Mouse (Mus musculus) limb, embryonic 14.5 days (tissue): ENCODE data around the gene Fasl. TPM values are rescaled to one million over a fixed set of nuclear protein-coding genes. Genes with fewer than 3 reads are reported as not detected.
A peak's percentile ranks its signal among the peaks of the same experiment; 100 is the strongest.

Experiments used
- ATAC-seq: fragments of 200-750 bp; cut with Nextera tagmentation; 2 replicates; pipeline ENCODE4 v1.8.0; 2017; ENCODE audit warnings: low read depth, moderate number of reproducible peaks, moderate TSS enrichment; ENCODE audit not compliant: low FRiP score
- DNase-seq: peaks from one replicate; pipeline ENCODE4 v3.0.0-alpha.2; 2015; ENCODE audit warnings: low spot score
- H3K27ac ChIP-seq: fragments of 300-500 bp; sonication (generic); replicated peaks from 2 replicates; pipeline ENCODE4 v1.5.1; 2014; ENCODE audit warnings: low read depth, mild to moderate bottlenecking, low read length, moderate library complexity, mixed read lengths
- H3K27me3 ChIP-seq: fragments of 300-500 bp; sonication (generic); 2 replicates; pipeline ENCODE4 v1.6.1; 2014; ENCODE audit warnings: low read length, mixed read lengths; ENCODE audit not compliant: control insufficient read depth, insufficient read depth
- H3K36me3 ChIP-seq: fragments of 300-500 bp; sonication (generic); 2 replicates; pipeline ENCODE4 v1.6.1; 2014; ENCODE audit warnings: mild to moderate bottlenecking, low read length, moderate library complexity, mixed read lengths; ENCODE audit not compliant: control insufficient read depth, insufficient read depth
- H3K4me1 ChIP-seq: fragments of 300-500 bp; sonication (generic); 2 replicates; pipeline ENCODE4 v1.6.1; 2014; ENCODE audit warnings: antibody characterized with exemption, low read length, mixed read lengths; ENCODE audit not compliant: control insufficient read depth, insufficient read depth
- H3K4me2 ChIP-seq: fragments of 300-500 bp; sonication (generic); replicated peaks from 2 replicates; pipeline ENCODE4 v1.6.1; 2014; ENCODE audit warnings: low read depth, mild to moderate bottlenecking, low read length, moderate library complexity; ENCODE audit not compliant: severe bottlenecking
- H3K4me3 ChIP-seq: fragments of 300-500 bp; sonication (generic); replicated peaks from 2 replicates; pipeline ENCODE4 v1.5.1; 2014; ENCODE audit warnings: low read length
- H3K9ac ChIP-seq: fragments of 300-500 bp; sonication (generic); 2 replicates; pipeline ENCODE4 v1.6.1; 2014; ENCODE audit warnings: mild to moderate bottlenecking, low read depth, low read length, moderate library complexity; ENCODE audit not compliant: severe bottlenecking
- H3K9me3 ChIP-seq: fragments of 300-500 bp; sonication (generic); 2 replicates; pipeline ENCODE4 v1.6.1; 2016; ENCODE audit warnings: low read length; ENCODE audit not compliant: control insufficient read depth
- POLR2A ChIP-seq: fragments of 200-500 bp; IDR thresholded peaks from 2 replicates; pipeline ENCODE4 v1.8.0; 2012; ENCODE audit warnings: inconsistent platforms, mild to moderate bottlenecking, moderate library complexity, borderline replicate concordance; ENCODE audit not compliant: insufficient read depth, insufficient read length; ENCODE audit errors: extremely low read depth
- WGBS: fragments of 180-500 bp; shearing (Covaris S2); extraction: QIAGEN DNeasy Blood & Tissue Kit; methylation state at CpG from one replicate; pipeline ENCODE4 v1.1.7; 2014; 5-methylcytosine and 5-hydroxymethylcytosine counted together
- polyA plus RNA-seq, 2 experiments: library from polyadenylated mRNA; depleted of rRNA in 1 of 2; stranded (reverse) in 1 of 2; unstranded in 1 of 2; fragments of >200 nt; fragmentation: Nextera tagmentation in 1 of 2; extraction: Ambion mirVana in 1 of 2; gene quantifications; 2 replicates each; pipeline versions ENCODE4 v1.2.1 to v1.2.3; 2012 to 2014

Gene Fasl
- polyA plus RNA-seq, 2 experiments, result 0.03 TPM; not detected in 1

- H3K36me3 ChIP-seq, result no peaks in the 10 kb centered on the region
- TF ChIP-seq POLR2A, result no peak
- H3K27me3 ChIP-seq, result no peaks in the 10 kb centered on the region
- no peak overlapping the region for H3K4me2 ChIP-seq
- 95% methylated on average over 1 of the region's 1 CpGs for WGBS
- no peaks in the 10 kb centered on the region for H3K9me3 ChIP-seq
- no peak overlapping the region for H3K27ac ChIP-seq
- H3K9ac ChIP-seq, result no peak overlapping the region
- ATAC-seq (no peak), DNase-seq (no peak)
- H3K4me1 ChIP-seq, result no peaks in the 10 kb centered on the region
- H3K4me3 ChIP-seq, result no peak overlapping the region
Observed at GRCm38 (mm10) chr1:161769329-161769728, 19.0 kb downstream of the Fasl start.

GRCm38 (mm10) chr1:161767101-161767524, 21.2 kb downstream of the Fasl start:
- H3K9me3 ChIP-seq, result no peaks in the 10 kb centered on the region
- DNase-seq (no peak), ATAC-seq (no peak)
- H3K27ac ChIP-seq, result no peak overlapping the region
- no peak overlapping the region for H3K4me3 ChIP-seq
- WGBS, result 63% methylated on average over 12 of the region's 12 CpGs
- H3K4me1 ChIP-seq, result no peaks in the 10 kb centered on the region
- H3K27me3 ChIP-seq, result no peaks in the 10 kb centered on the region
- H3K4me2 ChIP-seq, result no peak overlapping the region
- TF ChIP-seq POLR2A, result no peak
- H3K9ac ChIP-seq, result no peak overlapping the region
- no peaks in the 10 kb centered on the region for H3K36me3 ChIP-seq

DNA sequence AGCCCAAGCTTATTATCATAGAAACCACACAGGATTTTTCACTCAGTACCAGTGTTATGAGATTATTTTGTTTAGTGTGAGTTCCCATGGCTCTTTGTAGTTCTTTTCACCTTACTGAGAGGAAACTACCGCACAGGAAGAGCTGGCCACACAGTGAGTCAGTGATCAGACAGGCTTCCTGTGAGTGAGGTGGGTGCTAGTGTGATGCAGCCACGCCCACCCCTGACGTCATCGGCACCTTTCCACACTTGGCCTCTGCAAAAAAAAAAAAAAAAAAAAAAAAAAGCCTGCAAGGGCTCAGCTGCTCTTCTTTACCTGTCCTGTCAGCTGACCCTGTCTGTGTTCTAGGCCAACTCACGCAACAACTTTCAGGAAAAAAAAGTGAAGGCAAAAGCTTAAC, 21.6 kb downstream of the Fasl start:
- 56% methylated on average over 5 of the region's 5 CpGs for WGBS
- Histone ChIP-seq H3K9me3 (no peaks in the 10 kb centered on the region), H3K4me2 (no peak overlapping the region), H3K27me3 (no peaks in the 10 kb centered on the region), H3K4me3 (no peak overlapping the region), H3K4me1 (no peaks in the 10 kb centered on the region), H3K9ac (no peak overlapping the region), H3K27ac (no peak overlapping the region), H3K36me3 (no peaks in the 10 kb centered on the region)
- DNase-seq, result peak; percentile 19
- no peak for ATAC-seq
- no peak for TF ChIP-seq POLR2A

GRCm38 (mm10) chr1:161765932-161766331, 22.4 kb downstream of the Fasl start:
- DNase-seq, result no peak
- no peak overlapping the region for H3K4me3 ChIP-seq
- no peaks in the 10 kb centered on the region for H3K27me3 ChIP-seq
- H3K9ac ChIP-seq, result no peak overlapping the region
- no peak overlapping the region for H3K27ac ChIP-seq
- H3K9me3 ChIP-seq, result no peaks in the 10 kb centered on the region
- H3K4me1 ChIP-seq, result no peaks in the 10 kb centered on the region
- no peak overlapping the region for H3K4me2 ChIP-seq
- ATAC-seq, result no peak
- no peaks in the 10 kb centered on the region for H3K36me3 ChIP-seq
- no peak for TF ChIP-seq POLR2A
- WGBS, result 60% methylated on average over 5 of the region's 5 CpGs

DNA sequence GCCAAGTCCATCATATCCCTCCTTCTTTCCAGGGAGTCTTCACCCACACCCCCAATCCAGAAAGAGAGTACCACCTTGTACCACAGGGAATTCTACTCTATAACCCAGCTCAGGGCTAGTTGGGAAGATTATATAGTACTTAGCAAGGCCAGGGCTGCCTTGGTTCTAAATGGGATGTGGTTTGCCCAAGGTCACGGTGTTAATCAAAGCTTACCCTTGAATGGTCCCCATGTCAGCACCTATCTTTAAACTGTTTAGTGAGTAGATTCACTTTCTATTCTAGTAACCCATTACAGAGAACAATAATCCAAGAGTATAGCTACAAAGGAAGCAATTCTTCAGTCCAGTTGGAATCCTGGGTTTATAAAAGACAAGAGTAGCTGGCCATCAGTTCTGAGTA, 23.3 kb downstream of the Fasl start:
- H3K4me2 ChIP-seq, result no peak overlapping the region
- H3K36me3 ChIP-seq, result no peaks in the 10 kb centered on the region
- no peaks in the 10 kb centered on the region for H3K4me1 ChIP-seq
- DNase-seq, result no peak
- no peak overlapping the region for H3K9ac ChIP-seq
- H3K27ac ChIP-seq, result no peak overlapping the region
- H3K27me3 ChIP-seq, result no peaks in the 10 kb centered on the region
- WGBS, result 85% methylated on average over 1 of the region's 1 CpGs
- ATAC-seq, result no peak
- H3K9me3 ChIP-seq, result no peaks in the 10 kb centered on the region
- TF ChIP-seq POLR2A, result no peak
- no peak overlapping the region for H3K4me3 ChIP-seq

DNA sequence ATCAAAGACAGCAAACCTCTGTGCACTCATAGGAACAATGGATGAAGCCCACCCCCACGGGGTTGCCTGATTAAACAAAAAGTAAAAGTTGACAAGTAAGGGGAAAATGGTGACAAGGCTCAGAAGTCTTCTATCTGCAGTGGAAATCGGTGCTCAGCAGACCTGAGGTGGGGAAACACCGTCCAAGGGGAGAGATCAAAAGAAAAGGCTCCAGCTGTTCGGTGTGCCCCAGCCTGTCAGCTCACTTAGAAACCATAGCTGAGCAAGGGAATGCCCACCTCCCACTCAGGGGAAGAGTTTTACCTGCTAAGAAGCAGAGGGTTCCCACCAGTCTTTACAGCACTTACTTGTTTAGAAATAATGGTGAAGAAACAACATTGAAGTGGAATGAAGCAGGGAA, 26.7 kb downstream of the Fasl start:
- 45% methylated on average over 4 of the region's 4 CpGs for WGBS
- ATAC-seq, result no peak

More for the DNA sequence above, 26.7 kb downstream of the Fasl start:
- Histone ChIP-seq H3K27ac (no peak overlapping the region), H3K27me3 (no peaks in the 10 kb centered on the region), H3K4me1 (no peaks in the 10 kb centered on the region), H3K4me3 (no peak overlapping the region), H3K36me3 (no peaks in the 10 kb centered on the region), H3K9ac (no peak overlapping the region), H3K4me2 (no peak overlapping the region), H3K9me3 (no peaks in the 10 kb centered on the region)
- DNase-seq, result no peak
- no peak for TF ChIP-seq POLR2A
